Comparison of ENCODE assay signal across 8 mouse cellular contexts in genomic region chr5:124635068-124635467, GRCm38 (mm10). TPM values are rescaled to one million over a fixed set of nuclear protein-coding genes. Genes with fewer than 3 reads are reported as not detected.
DNase-seq lines count a peak whose midpoint lies in the region; ATAC-seq and TF ChIP-seq lines count a peak whose summit lies in the region.
"Not testable (repeated sequence)": the region's sequence is repeated elsewhere in the genome, so short reads cannot be mapped to it uniquely, and the experiment has no call there.

No protein-coding gene starts in this region.

- TF ChIP-seq CTCF in midbrain, postnatal 0 days (IDR thresholded peaks at IDR 0.05) = peak; percentile 62

- DNase-seq in CD4-positive, CD25-positive, alpha-beta regulatory T cell, adult 2 months (ENCODE audit: low read depth, low spot score) = peak; percentile 42
- peak; percentile 59 for DNase-seq in adrenal gland, postnatal 14 days
- peak; percentile 37 for DNase-seq in embryo, embryonic 11 days
- peak; percentile 52 for DNase-seq in heart, postnatal 4 days
- peak; percentile 71 for DNase-seq in kidney, postnatal 10 days
- DNase-seq in liver = peak; percentile 21
- DNase-seq in midbrain, postnatal 0 days (ENCODE audit: low spot score) = peak; percentile 52
- DNase-seq in testis, postnatal 10 days (ENCODE audit: low spot score) = peak; percentile 60

- H3K27me3 ChIP-seq in midbrain, postnatal 0 days (ENCODE audit: insufficient read depth, low read length) = not testable (repeated sequence)

- H3K4me3 ChIP-seq in midbrain, postnatal 0 days (ENCODE audit: low read depth, low read length) = not testable (repeated sequence)

- H3K9ac ChIP-seq in midbrain, postnatal 0 days (replicated peaks; ENCODE audit: low read length, poor library complexity, severe bottlenecking) = not testable (repeated sequence)

- H3K9me3 ChIP-seq in midbrain, postnatal 0 days (ENCODE audit: low read length) = not testable (repeated sequence)

- 81% methylated on average over 4 of the region's 4 CpGs for WGBS in midbrain, postnatal 0 days

- H3K4me2 ChIP-seq in midbrain, postnatal 0 days (ENCODE audit: low read depth, low read length, poor library complexity, severe bottlenecking) = not testable (repeated sequence)

- H3K4me1 ChIP-seq in midbrain, postnatal 0 days (ENCODE audit: insufficient read depth, low read length) = not testable (repeated sequence)

- H3K27ac ChIP-seq in midbrain, postnatal 0 days (ENCODE audit: low read depth, low read length) = not testable (repeated sequence)

- peaks cover 51% of the 10 kb centered on the region for H3K36me3 ChIP-seq in midbrain, postnatal 0 days (ENCODE audit: insufficient read depth, low read length)

- ATAC-seq in midbrain, postnatal 0 days (ENCODE audit: low FRiP score) = not testable (repeated sequence)

RNA-seq across cellular contexts. Expression of gene Atp6v0a2, which starts 6.7 kb away (rescaled TPM):
- total RNA-seq in adrenal gland, postnatal 14 days (2021) = 55.2 and 60.1 TPM in 2 replicates
- total RNA-seq in heart, postnatal 4 days (2021) = 10 to 100 TPM; 37.0 to 37.2 TPM
- 20.7 and 24.8 TPM in 2 replicates for total RNA-seq in midbrain, postnatal 0 days (2014; rRNA removed)
- 23.9 and 25.5 TPM in 2 replicates for polyA plus RNA-seq in midbrain, postnatal 0 days (2015; fragmentation: Nextera tagmentation; extraction: Ambion mirVana)

RNA-seq across cellular contexts. Expression of gene Gtf2h3, which starts 56.1 kb away (rescaled TPM):
- 35.6 and 35.7 TPM in 2 replicates for total RNA-seq in adrenal gland, postnatal 14 days (2021)
- 10 to 100 TPM; 20.1 to 23.9 TPM for total RNA-seq in heart, postnatal 4 days (2021)
- total RNA-seq in midbrain, postnatal 0 days (2014; rRNA removed) = 26.9 and 30.4 TPM in 2 replicates
- 24.6 and 27.1 TPM in 2 replicates for polyA plus RNA-seq in midbrain, postnatal 0 days (2015; fragmentation: Nextera tagmentation; extraction: Ambion mirVana)

RNA-seq across cellular contexts. Expression of gene Eif2b1, which starts 56.1 kb away (rescaled TPM):
- total RNA-seq in adrenal gland, postnatal 14 days (2021) = 42.9 and 51.2 TPM in 2 replicates
- 10 to 100 TPM; 38.6 to 42.5 TPM for total RNA-seq in heart, postnatal 4 days (2021)
- 38.4 and 40.2 TPM in 2 replicates for total RNA-seq in midbrain, postnatal 0 days (2014; rRNA removed)
- 55.2 and 61.9 TPM in 2 replicates for polyA plus RNA-seq in midbrain, postnatal 0 days (2015; fragmentation: Nextera tagmentation; extraction: Ambion mirVana)

Comparison
In these comparisons a context has a peak if more than half of its experiments do, and no peak if none do; other contexts are left out.
1. DNase-seq: peak in every context shown above with its lines; median percentile 71 in kidney, postnatal 10 days; 60 in testis, postnatal 10 days; 59 in adrenal gland, postnatal 14 days; 52 in heart, postnatal 4 days; 52 in midbrain, postnatal 0 days; 42 in CD4-positive, CD25-positive, alpha-beta regulatory T cell, adult 2 months; 37 in embryo, embryonic 11 days; 21 in liver.